Mouse (Mus musculus) embryo, embryonic 10.5 days (tissue): ENCODE measurements at regions not wholly inside any gene's neighbourhood (a gene's known extent, or its start where the extent isn't known, plus 50 kb on each side); places are given as distances from the start of the nearest gene placed in this dataset.
"Not testable (repeated sequence)": the region's sequence is repeated elsewhere in the genome, so short reads cannot be mapped to it uniquely, and the experiment has no call there.

Experiments
- DNase-seq: peaks from one replicate; pipeline ENCODE4 v3.0.0-alpha.2; 2015; ENCODE audit warnings: low spot score

DNA sequence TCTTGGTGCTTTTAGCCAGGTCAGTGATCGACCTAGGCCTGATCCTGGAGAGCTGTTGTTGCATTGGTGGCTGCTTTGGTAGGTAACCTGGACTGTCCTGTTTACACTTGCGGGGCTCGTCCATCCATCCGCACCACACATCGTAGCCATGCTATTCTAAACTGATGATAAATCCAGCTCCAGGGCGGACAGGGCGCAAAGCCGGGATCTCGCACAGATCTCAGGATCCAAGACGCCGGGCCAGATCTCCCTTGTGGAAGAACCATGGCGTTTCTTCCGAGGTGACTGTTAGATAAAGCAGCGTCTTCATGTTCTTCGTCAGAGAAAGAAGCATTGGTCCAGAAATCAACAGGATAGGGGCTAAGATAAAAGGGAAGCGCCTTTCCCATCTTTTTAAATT, 115.6 kb downstream of the Sec16b start:
- not testable (repeated sequence) for DNase-seq

DNA sequence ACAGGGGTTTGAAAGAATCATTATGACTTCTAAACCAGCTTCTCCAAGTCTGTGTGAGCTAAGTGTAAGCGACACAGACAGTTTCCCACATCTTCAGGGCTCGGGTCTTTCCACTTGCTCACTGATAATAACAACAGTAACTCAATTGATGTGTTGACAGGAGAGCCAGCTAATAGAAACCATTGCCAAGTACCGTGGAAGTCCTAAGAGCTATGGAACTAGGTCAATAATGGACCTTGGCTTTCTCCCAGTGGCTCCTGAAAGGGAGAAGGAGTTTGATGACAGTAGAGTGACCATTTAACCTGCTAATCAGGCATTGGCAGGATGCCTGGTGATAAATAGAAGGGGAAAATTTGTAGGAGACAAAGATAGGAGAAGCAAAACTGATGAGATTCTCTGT, 126.1 kb downstream of the Sec16b start:
- no peak for DNase-seq

DNA sequence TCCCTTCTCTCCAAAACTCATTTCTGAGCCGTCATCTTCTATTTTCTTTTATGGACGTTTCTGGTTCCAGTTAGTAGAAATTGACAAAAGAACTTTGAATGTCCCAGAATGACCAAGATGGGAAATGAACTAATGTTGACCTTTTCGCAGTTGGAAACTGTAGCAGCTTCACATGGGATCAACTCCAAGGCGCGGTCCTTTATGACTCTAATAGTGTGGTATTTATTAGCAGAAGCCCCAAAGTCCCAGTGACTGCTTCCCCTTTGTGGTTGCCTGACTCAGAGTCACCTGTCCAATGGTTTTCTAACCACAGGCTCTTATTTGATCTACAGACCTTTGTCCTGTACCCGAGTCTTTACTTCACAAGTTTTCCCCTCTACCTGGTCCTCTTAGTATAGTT, 126.9 kb downstream of the Sec16b start:
- no peak for DNase-seq

DNA sequence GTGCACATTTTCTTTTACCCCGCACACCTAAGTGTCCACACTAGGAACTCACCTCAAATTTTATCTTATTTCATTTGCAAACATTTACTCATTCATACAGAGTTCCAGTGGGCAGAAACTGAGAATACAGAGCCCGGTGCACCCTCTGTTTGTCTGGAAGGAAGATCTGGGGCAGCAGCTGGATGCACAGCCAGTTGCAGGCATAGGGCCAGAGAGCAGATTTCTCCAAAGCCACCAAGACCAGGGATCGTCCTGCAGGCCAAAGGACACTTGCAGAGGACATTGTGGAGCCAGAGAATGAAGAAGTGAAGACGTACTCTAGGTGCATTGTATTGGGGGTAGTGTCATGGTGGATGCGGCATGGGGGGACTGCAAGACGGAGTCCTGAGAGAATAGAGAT, 129.2 kb downstream of the Sec16b start:
- no peak for DNase-seq

DNA sequence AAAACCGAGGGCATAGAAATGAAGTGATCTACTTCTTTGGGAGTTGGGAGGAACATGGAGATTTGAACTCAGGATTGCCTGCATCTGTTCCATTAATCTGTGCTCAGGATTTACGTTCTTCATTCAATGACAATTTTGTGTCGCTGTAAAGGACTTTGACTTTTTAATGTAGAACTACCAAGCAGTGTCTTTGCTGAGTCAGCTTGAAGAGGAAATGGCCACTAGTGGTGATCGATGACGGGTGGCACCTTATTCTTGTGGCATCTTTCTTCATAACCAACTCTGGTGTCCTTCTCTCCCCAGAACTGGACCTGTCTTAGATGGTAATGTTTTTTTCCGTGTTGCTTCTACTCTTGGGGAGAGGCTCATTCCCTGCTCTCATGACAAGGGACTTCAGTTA, 137.0 kb downstream of the Sec16b start:
- no peak for DNase-seq

DNA sequence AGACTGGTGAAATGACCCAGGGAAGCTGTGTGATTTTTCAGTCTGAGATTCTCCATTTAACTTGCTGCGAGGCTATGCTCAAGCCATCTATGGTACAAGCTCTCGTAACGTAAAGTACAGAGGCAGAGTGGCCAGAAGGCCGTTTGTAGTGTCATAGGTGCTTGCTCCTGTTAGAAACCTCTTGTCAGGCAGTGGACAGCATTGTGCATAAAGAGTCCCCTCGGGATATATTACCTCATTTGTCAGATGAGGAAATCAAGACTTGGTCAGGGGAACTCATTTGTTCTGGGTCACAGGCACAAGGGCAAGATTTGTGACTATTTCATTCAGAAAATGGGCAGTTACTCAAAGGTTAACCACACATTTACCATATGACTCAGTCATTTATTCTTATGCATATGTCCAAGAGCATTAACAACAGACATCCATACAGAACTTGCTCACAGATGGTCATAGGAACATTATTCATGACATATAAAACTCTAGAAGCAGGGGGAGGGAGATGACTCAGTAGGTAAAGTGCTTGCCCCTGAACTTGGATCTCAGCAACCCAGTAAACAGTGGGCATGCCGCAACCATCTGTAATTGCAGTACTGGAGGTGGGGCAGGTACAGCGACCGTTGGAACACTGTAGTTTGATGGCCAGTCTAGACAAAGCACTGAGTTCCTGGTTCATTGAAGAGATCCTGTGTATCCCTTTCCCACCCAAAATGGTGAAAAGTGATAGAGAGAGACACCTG, 139.3 kb downstream of the Sec16b start:
- DNase-seq = peak; percentile 7

DNA sequence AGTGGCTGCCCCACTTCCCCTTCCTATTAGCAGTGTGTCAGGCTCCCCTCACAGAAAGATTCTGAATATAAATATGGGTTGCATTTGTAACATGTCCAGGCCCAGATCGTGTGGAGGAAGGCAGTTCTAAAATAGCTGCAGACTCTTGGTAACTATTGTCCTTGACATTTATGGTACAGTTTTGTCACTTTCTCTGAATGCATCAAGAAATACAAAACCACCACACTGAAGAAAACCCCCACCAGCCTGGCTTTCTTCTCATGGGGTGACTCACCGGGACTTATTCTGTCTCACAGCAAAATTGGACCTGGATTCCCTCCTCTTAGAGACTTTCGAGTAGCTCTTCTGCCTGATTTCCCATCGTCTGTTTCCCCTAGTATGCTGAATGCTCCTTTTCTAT, 148.9 kb downstream of the Sec16b start:
- DNase-seq = no peak

DNA sequence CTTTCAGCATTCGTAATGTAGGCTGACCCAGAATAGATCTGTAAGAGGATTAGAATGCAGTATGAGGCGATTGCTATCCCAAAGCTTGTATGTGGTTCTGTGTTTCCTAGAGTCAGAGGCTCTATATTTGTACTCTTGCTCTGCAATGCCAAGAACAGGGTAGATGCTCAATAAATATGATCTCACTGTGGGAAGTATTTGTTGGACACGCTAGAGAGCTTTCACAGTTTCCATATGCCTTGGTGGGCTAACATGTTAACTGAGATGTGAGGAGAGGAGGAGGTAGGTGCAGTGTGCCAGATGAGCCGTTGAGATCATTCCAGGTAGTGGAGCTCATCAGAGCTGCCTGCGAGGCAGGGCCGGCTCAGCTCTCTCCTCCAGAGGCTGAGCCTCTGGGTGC, 163.1 kb downstream of the Sec16b start:
- no peak for DNase-seq

DNA sequence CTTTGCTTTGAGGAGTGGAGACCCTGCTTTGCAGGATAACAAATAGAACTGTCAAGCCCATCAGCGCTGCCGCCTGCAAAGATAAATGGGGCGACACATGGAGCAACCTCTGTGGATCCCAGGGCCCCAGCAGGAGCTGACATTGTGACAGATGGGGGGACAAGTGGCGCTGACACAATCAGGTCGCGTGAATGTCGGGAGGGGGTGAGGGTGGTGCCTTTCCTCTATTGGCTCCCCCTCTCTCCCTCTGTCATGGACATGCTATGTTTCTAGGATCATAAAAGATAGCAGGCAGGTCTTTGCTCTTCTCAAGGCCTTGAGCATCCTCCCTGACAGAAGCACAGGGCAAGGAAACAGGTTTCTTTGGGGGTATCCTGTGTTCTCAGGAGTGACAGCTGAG, 177.8 kb downstream of the Sec16b start:
- DNase-seq = peak; percentile 42

DNA sequence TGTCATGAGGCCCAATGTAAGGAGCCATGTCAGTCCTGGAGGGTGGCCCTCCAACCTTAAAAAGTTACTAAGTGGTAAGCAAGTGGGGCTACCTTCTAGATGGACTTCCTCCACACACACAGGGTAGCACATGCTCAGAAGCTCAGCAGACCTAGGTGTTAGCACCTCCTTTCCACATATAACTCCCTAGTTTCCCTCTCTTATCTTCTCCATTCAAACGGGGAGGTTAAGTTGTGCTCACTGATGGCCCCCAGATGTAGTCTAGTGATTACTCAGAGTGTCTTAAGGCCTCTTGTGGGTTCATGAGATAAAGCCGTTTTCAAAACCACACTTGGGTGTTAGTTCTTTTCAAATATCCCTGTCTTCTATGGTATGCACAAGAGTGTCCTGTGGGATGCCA, 188.7 kb downstream of the Sec16b start:
- no peak for DNase-seq

DNA sequence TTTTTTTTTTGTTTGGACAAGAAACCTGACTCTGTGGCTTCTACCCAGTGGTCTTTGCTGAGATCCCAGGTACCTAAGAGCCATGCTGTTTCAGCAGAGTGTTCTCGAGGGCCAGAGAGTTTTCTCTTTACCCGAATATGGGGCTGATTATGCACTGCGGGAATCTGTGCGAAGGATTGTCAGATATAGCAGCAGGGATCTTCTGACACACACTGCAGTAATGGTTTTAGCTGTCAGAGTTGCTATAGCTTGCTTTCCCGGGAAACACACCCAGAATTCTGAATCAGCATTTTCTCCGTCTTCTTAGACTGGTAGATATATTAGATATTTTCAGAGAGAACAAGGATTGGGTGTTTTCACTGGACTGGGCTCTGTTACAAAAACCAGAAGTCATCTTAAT, 197.1 kb downstream of the Sec16b start:
- no peak for DNase-seq

DNA sequence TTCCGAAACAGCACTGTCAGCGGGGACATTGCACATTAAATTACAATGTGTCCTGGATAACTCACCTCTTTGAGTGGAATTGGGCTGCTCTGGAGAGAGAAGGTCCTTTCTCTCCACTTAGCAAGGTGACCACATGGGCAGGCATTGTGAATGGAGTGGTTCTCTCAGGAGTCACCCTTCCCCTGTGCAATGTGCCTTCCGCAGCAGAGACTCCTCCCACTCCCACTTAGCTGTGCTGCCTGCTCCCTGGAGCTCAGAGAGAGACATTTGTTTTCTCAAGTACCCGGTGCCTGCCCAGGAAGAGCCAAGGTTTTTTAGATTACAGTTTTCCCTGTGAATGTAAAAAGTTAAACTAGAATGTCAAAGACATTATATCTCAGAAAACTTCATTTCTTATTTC, 198.8 kb downstream of the Sec16b start:
- no peak for DNase-seq

DNA sequence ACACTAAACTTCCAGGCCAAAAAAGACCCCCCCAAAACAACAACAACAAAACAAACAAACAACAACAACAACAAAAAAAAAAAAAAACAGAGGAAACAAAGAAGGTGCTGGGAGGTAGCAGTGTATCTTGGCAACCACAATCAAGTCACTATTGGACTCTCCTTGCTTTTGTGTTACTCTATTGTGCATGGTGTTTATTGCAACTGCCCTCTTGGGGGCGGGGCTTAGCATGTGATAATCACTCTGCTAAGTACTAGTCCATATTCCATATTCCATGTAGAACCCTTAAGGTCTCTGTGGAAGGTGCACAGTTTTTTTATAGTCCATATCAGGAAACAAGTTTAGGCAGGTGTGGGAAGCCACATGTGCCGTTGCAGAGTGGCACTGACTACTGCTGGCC, 200.7 kb downstream of the Sec16b start:
- no peak for DNase-seq

DNA sequence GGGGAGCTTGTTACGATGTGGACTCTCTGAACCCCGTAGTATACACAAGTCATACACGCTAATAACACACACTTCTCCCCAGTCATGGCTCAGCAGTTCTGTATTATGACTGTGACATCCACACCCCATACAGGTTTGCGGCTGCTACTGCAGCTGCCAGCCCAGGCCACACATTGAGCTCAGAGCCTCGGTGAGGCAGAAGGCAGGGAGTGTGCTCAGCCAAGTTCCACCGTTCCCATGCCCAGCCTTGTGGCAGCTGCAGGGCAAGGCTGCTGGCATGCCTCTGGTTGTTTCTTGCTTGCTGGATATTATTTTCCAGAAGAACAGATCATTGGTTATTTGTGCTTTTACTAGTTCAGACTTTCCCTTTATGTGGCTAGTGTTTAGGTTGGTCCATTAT, 202.6 kb downstream of the Sec16b start:
- no peak for DNase-seq

DNA sequence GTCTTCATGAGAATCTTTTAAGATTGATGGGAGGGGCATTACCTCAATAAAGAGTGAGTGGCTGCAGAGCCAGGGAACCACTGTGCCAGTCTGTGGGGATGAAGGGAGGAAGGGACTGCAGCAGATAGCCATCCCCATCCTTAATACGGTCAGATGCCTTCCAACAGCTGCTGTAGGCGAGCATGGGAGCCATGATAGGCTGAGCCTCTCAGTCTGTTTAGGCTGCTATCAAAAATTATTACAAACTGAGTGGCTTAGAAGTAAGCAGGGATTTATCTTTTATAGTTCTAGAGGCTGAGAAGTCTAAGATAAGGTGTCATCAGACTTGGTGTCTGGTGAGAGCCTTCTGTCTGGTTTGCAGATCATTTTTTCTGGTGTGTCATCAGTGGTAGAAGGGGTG, 204.3 kb downstream of the Sec16b start:
- DNase-seq = no peak

DNA sequence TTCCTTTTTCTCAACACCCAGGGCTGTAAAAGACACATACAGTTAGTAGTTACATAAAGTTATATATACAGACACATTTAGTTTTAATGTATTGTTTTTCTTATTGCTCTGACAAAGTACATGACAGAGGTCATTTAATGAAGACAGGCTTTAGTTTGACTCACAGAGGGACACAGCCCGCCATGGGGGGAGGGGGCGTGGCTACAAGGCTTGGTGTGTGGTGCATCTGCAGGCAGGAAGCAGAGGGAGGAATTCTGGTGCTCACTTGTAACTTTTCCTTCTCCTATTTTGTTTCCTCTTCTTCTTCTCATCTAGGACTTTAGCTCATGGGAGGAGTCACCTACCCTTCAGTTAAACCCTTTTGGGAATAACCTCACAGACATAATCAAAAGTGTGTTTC, 206.0 kb downstream of the Sec16b start:
- peak; percentile 33 for DNase-seq

DNA sequence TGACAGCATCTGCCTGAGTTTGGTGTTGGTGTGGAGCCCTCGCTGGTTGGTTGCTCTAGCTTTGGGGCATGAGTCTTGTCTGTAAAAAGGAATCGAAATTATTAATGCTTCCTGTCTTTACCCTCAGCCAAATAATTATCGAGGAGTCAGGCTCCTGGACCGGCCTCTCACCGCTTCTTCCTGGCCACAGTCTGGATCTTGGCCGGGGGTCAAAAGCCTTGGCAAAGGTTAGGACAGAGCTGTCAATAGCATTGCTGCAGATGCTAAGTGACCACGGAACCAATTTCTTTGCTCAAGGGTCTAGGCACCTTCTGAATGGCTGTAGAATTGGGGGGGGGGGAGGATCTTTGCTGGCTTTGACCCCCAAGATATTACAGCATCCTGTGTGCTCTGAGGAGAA, 207.3 kb downstream of the Sec16b start:
- DNase-seq = no peak

DNA sequence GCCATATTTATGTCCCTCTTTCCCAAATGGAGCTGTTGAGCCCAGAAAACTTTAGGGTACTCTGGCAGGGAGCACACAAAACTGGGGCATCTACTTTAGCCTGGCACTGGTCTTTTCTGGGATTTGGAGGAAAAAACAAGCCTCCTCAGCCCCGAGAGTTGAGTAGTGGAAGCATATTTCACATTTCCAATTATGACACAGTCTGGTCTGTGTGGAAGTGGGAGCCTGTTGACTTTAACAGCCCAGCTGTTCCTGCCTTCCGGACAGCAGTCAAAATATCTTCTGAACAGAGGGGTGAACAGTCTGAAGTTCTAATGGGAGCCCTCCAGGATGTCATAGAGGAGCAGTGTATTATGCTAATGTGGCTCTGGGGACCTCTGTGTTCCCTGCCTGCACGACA, 209.1 kb downstream of the Sec16b start:
- no peak for DNase-seq

DNA sequence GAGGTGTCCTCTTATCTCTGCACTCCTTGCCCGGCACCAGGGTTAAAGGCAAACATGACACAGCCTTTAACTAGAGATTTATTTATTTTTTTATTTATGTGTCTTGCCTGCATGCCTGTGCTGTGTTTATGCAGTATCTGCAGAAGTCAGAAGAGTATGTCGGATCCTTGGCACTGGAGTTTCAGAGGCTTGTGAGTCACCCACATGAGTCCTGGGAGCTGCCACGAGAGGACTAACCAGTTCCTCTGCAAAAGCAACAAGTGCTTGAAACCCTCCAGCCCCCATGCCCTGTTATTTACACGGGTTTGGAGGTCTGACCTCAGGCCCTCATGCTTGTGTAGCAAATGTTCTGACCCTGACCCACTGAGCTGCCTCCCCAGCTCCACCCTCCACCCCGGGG, 210.6 kb downstream of the Sec16b start:
- DNase-seq = no peak

DNA sequence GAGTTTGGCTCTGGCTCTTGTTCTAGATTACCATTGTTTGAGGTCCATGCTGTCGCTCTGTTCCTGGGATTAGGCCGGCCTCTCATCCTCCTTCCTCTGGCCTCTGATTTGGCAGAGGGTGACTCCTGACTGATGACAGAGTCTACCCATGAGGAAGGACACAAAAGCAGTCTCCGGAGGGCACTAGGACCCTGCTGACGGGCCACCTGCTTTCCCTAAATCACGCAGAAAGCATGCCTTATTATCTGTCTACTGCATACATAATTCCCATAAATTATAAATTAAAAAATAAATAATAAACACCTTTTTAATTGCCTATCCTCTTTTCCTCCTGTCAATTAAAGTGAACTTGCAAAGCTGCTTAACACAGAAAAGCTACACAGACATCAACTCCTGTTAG, 215.4 kb downstream of the Sec16b start:
- no peak for DNase-seq

DNA sequence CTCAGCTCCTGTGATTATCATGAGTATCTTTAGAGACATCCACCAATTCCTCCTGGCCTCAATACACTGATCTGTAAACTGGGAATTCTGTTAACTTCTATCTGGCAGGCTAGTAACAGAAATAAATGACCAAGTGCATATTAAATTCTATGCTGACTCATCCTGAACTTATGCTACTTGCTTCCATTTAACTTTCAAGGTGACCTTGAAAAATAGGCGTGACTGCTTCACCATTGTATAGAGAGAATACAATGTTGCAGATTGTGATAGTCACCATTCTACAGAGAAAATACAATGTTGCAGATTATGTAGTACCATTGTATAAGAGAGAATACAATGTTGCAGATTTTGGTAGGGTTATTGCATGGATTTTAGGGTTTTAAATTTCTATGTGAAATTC, 224.6 kb downstream of the Sec16b start:
- DNase-seq = no peak

DNA sequence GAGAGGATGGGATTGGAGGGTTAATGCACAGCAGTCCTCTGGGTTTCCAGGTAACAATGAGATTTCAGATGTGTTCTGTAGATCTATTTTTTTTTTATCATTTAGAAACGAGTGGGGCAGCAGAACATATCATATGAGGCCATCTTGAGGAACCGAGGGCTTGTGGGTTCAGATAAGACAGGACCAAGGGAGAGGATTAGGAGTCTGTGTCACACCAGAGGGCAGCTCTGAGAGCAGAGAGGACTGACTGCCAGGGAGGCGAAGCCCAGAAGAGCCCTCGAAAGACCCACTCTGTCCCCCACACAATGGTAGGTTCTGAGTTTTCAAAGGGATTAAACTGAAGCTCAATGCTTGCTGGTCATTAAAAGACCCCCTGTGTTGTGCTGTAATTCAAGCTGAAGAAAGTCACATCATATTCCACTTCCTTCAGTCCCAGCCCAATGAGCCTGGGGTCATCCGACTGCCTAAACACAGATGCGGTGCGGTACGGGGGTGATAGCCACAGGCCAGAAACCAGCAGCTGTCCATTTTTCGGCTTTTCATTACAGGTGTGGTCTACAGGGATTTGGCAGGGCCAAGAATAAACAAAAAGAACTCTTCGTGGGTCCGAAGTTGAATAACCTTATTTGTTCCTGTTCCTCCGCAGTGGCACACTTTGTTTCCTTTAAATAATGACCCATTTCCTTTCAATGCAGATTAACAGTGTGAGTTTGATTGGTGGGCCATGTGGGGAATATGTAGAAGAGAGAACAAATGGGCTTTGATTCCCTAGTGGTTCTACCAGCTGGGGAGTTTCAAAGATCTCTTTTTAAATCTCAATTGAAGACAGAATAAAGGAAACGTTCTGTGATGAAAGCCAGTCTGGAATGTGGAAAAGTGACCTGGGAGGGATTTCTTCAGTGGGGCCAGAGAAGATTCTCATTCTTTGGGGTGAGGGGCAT, 234.5 kb downstream of the Sec16b start:
- no peak for DNase-seq

DNA sequence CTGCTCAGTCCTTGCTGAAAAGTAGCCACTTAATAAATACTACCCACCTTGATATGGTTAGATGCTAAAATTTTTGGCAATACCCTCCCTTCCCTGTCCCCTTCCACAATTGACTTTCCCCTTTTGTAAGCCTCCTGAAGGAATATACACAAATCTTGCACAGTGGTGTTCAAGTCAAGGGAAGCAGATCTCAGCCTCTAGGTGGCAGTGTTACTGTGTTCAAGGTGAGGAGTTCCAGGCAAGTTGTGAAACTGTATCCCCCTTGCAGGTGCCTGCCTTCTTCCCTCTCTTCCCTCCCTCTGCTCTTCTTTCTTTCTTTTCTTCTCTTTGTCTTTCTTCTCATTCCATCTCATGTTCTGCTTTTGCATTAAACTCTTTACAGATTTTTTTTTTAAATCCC, 239.1 kb downstream of the Sec16b start:
- DNase-seq = peak; percentile 87
